Mouse (Mus musculus): ENCODE measurements around the gene Gnb3. TPM values are rescaled to one million over a fixed set of nuclear protein-coding genes. Genes with fewer than 3 reads are reported as not detected.

Gnb3 gene
- 0.29 and 0.68 TPM in 2 replicates for polyA plus RNA-seq (2015; fragmentation: Nextera tagmentation; extraction: Ambion mirVana)

DNA sequence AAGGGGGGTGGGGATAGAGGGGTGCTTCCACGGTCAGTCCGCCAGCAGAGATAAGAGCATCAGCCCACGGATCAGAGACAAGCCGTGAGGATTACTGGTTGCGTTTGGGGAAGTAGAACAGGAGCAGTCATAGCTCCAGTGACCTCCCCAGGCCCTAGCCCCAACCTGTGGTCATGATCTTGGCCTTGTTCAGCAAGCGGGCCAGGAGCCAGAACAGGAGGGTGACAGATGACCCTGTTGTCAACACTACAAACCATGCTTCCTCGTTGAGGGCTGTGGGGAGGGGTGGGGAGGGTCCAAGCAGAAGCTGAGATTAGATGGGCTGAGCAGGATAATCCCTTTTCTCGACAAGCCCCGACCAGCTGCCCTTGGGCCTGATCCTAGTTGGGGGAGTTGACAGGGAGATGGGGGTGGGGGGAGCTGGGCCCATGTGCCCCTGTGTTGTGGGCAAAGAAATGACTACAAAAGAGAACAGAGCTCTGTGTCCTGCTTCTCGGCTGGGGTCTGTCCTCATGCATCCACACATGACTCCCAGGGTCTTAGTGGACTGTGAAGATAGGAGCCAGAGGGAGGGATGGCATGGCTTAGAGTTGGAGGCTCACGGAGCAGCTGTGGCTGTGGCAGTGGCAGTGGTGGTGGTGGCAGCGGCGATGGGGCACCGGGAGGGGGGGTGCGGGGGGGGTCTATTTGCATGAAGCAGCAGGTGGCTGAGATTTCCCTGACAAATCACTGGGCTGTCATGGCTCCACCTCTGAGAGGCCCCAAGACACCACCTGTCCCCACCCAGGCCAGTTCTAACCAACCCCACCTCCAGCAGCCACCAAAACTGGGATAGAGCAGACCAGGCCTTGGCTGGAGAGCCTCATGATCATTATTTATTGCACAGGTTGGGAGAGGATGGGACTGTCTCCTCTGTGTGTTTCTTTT, at the start of gene Gnb3:
TSS of gene Gnb3 (minus strand) at position 35 of the 927 bp plus-strand sequence.
- Histone ChIP-seq H3K9me3 (replicated peaks) (no peaks in the 10 kb centered on the region), H3K27me3 (peaks cover 10% of the 10 kb centered on the region), H3K4me3 (replicated peaks) (no peak within 1 kb of the TSS), H3K9ac (no peak within 1 kb of the TSS), H3K4me1 (replicated peaks) (peaks cover 12% of the 10 kb centered on the region), H3K27ac (replicated peaks) (no peak within 1 kb of the TSS), H3K36me3 (replicated peaks) (peaks cover 3% of the 10 kb centered on the region; the same call in 1 of the 2 replicates), H3K4me2 (no peak within 1 kb of the TSS)
- ATAC-seq (ENCODE audit: insufficient read depth): no peak
- 24% methylated on average over 15 of the region's 15 CpGs for WGBS (ENCODE audit: insufficient replicate concordance)

DNA sequence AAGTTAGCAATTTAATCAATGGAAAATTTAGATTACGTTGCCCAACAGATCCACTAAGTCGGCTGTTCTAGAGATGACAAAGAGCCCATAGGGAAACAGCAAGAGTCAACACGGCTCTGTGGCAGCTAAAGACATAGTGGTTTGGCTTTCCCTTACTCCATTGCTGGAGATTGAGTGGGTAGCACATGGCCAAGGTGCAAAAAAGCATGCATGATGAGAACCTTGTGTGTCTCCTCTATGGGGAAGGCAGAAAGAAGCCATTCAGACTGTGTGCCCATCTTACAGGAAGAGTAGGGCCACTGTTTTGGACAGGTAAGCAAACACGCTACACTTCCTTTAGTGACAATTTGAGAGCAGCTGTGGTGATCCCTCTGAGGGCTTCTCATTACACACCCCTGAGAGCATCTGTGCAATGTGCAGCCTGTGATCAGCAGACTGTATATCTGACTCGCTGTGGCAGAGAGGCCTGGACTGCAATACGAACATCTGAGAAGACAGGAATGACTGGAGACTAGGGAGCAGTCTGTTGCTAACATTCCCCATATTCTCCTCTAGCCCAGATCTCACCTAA, 48.6 kb upstream of the Gnb3 start:
- WGBS (ENCODE audit: insufficient replicate concordance): 71% methylated on average over 6 of the region's 6 CpGs
- Histone ChIP-seq H3K27ac (replicated peaks) (no peak overlapping the region), H3K9me3 (replicated peaks) (no peaks in the 10 kb centered on the region), H3K4me2 (no peak overlapping the region), H3K4me3 (replicated peaks) (no peak overlapping the region), H3K4me1 (replicated peaks) (no peaks in the 10 kb centered on the region), H3K27me3 (no peaks in the 10 kb centered on the region), H3K36me3 (replicated peaks) (no peaks in the 10 kb centered on the region), H3K9ac (no peak overlapping the region)
- ATAC-seq (ENCODE audit: insufficient read depth): no peak

DNA sequence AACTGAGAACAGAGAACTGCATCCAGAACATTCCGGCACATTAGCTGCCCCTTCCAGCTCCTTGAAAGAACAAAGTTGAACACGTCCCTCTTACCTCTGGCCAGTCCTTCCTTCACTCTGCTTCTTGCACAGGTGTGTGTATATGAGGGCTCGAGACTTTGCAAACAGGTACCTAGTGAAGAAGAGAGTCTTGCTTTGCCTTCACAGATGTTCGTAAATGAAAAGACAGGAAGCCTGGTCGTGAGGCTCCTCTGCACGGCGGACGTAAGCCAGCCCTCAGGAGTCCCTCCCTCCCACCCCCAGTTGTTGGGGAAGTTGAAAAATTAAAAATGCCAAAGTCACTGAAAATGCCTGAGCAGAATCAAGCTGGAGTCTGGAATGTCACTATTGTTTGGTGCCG, 47.9 kb upstream of the Gnb3 start, which contains the start of gene Cd4:
TSS of gene Cd4 (minus strand) at position 236 of the 400 bp plus-strand sequence.
- no peaks in the 10 kb centered on the region for H3K36me3 ChIP-seq (replicated peaks)
- no peak within 1 kb of the TSS for H3K27ac ChIP-seq (replicated peaks)
- WGBS (ENCODE audit: insufficient replicate concordance): 51% methylated on average over 9 of the region's 9 CpGs
- H3K4me2 ChIP-seq: no peak within 1 kb of the TSS
- no peaks in the 10 kb centered on the region for H3K4me1 ChIP-seq (replicated peaks)
- no peak for ATAC-seq (ENCODE audit: insufficient read depth)
- H3K9me3 ChIP-seq (replicated peaks): no peaks in the 10 kb centered on the region
- no peak within 1 kb of the TSS for H3K4me3 ChIP-seq (replicated peaks)
- H3K9ac ChIP-seq: no peak within 1 kb of the TSS
- H3K27me3 ChIP-seq: no peaks in the 10 kb centered on the region

DNA sequence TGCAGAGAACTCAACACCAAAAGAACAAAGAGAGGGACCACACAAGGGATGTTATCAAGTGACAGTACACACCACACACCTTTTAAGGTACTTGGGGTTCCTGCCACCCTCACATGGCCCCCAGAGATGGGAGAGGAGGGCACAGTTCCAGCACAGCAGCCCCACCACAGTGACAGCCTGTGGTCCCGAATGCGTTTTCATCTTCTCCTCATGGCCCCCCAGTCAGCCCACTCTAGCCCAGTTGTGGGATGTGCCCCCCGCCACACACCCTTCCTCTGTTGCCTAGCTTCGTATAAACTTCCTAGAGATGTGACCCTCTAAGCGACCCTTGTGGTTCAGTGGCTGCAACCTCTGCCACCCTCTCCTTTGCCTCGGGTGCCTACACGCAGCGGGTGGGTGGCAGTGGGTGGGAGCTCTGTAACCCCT, 45.9 kb upstream of the Gnb3 start:
- H3K4me3 ChIP-seq (replicated peaks): no peak overlapping the region
- no peak for ATAC-seq (ENCODE audit: insufficient read depth)
- no peaks in the 10 kb centered on the region for H3K4me1 ChIP-seq (replicated peaks)
- H3K9ac ChIP-seq: no peak overlapping the region
- no peaks in the 10 kb centered on the region for H3K27me3 ChIP-seq
- no peaks in the 10 kb centered on the region for H3K9me3 ChIP-seq (replicated peaks)
- no peak overlapping the region for H3K27ac ChIP-seq (replicated peaks)
- 57% methylated on average over 8 of the region's 8 CpGs for WGBS (ENCODE audit: insufficient replicate concordance)
- no peaks in the 10 kb centered on the region for H3K36me3 ChIP-seq (replicated peaks)
- no peak overlapping the region for H3K4me2 ChIP-seq

DNA sequence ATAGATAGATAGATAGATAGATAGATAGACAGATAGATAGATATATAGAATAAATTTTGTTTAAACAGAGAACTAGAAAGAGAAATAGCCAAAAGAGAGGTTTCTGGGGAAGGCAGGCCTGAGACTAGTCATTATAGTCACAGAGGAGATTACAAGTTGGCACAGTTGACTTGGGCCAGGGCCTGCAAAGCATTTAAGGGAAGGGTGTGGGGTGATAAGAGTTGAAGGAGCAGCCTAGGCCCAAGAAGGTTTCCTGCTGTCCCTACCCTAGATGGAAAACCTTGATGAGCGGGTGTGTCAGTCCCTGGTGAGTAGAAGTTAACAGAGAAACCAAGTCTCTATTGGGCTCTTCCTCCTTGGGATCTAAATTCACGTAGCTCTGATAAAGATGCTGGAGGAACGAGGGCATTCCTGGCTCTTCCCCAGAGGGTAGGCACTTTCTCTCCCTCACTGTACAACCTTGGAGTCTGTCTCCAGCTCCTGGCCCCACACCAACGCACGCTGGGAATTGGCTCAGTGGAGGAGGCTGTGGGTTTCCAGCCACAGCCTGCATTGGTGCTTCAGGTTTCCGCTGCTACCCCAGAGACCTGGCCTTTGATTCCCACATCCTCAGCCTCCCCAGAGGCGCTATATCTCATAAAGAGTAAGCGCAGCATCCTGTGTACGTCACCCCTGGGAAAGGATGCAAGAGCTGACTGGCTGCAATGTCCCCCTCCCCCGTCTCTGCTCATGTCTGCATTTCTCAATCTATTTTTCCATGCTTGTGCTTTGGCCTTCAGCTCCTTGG, 44.8 kb upstream of the Gnb3 start:
- no peaks in the 10 kb centered on the region for H3K4me1 ChIP-seq (replicated peaks)
- H3K27ac ChIP-seq (replicated peaks): no peak overlapping the region
- H3K27me3 ChIP-seq: peaks cover 5% of the 10 kb centered on the region; the same call in 1 of the 2 replicates
- H3K4me2 ChIP-seq: no peak overlapping the region
- H3K36me3 ChIP-seq (replicated peaks): no peaks in the 10 kb centered on the region
- no peaks in the 10 kb centered on the region for H3K9me3 ChIP-seq (replicated peaks)
- 51% methylated on average over 10 of the region's 10 CpGs for WGBS (ENCODE audit: insufficient replicate concordance)
- no peak overlapping the region for H3K9ac ChIP-seq
- H3K4me3 ChIP-seq (replicated peaks): no peak overlapping the region
- no peak for ATAC-seq (ENCODE audit: insufficient read depth)

DNA sequence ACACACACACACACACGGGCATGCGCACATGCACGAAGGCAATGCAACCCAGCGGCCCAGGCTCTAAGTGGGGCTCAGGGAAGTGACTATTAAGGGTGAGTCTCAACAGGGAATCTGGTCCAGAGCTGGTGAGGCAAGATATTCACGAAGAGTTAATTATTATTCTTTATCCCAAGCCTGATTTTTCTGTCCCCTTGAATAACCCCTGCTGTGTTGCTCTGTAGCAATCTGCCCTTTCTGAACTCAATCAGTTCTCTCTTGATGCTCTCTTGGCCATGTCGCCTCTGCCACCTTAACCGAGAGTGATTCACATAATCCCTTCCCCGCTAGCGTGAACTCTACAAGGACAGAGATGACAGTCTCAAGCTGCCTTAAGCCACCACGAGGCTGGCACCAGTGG, 43.3 kb upstream of the Gnb3 start:
- no peak for ATAC-seq (ENCODE audit: insufficient read depth)
- no peak overlapping the region for H3K4me3 ChIP-seq (replicated peaks)

DNA sequence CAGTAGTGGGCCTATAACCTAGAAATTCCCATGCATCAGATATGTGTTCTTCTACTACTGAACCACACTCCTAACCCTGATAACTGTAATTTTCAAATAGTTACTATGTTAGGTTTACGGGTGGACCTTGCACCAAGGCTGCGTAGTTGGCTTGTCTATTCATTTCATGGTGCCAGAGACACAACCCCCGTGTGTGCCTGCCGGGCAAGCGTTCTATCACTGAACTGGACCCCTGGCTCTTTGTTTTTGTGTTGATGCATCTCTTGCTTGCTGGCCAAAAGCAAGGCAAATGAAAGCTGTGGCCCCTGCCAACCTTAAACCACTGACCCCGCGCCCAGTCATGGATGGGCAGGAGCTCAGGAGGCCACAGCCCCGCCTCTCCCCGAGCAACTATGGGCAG, 41.7 kb upstream of the Gnb3 start:
- Histone ChIP-seq H3K27me3 (peaks cover 6% of the 10 kb centered on the region; the same call in 1 of the 2 replicates), H3K36me3 (replicated peaks) (no peaks in the 10 kb centered on the region), H3K4me2 (no peak overlapping the region), H3K27ac (replicated peaks) (no peak overlapping the region), H3K4me1 (replicated peaks) (no peaks in the 10 kb centered on the region), H3K4me3 (replicated peaks) (no peak overlapping the region), H3K9ac (no peak overlapping the region), H3K9me3 (replicated peaks) (no peaks in the 10 kb centered on the region)
- 78% methylated on average over 9 of the region's 9 CpGs for WGBS (ENCODE audit: insufficient replicate concordance)
- no peak for ATAC-seq (ENCODE audit: insufficient read depth)

More for the DNA sequence above, 43.3 kb upstream of the Gnb3 start:
- H3K9ac ChIP-seq: no peak overlapping the region
- H3K4me2 ChIP-seq: no peak overlapping the region
- H3K36me3 ChIP-seq (replicated peaks): no peaks in the 10 kb centered on the region
- no peaks in the 10 kb centered on the region for H3K4me1 ChIP-seq (replicated peaks)
- H3K27ac ChIP-seq (replicated peaks): no peak overlapping the region
- WGBS (ENCODE audit: insufficient replicate concordance): 67% methylated on average over 10 of the region's 10 CpGs
- no peaks in the 10 kb centered on the region for H3K9me3 ChIP-seq (replicated peaks)
- H3K27me3 ChIP-seq: peaks cover 6% of the 10 kb centered on the region; the same call in 1 of the 2 replicates

DNA sequence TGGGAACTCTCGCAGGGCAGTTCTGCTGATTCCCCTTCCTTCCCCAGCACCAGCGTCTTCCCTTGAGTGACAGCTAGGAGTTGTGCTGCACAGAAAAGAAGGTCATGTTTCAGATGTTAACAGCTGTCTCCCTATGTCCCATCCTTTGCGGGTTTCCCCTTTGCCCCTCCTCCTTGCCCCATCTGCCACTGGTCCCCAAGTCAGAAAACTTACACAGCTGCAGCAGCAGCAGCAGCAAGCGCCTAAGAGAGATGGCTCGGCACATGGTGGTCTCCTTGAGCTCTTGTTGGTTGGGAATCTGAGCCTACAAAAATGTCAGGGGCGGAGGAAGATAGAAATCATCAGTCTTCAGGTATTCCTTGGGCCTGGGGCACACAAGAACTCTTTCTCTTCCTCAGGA, 39.3 kb upstream of the Gnb3 start:
- Histone ChIP-seq H3K9ac (no peak overlapping the region), H3K27me3 (peaks cover 6% of the 10 kb centered on the region; the same call in 1 of the 2 replicates), H3K4me1 (replicated peaks) (no peaks in the 10 kb centered on the region), H3K9me3 (replicated peaks) (no peaks in the 10 kb centered on the region), H3K27ac (replicated peaks) (no peak overlapping the region), H3K4me3 (replicated peaks) (no peak overlapping the region), H3K36me3 (replicated peaks) (no peaks in the 10 kb centered on the region), H3K4me2 (no peak overlapping the region)
- 54% methylated on average over 6 of the region's 6 CpGs for WGBS (ENCODE audit: insufficient replicate concordance)
- ATAC-seq (ENCODE audit: insufficient read depth): no peak

DNA sequence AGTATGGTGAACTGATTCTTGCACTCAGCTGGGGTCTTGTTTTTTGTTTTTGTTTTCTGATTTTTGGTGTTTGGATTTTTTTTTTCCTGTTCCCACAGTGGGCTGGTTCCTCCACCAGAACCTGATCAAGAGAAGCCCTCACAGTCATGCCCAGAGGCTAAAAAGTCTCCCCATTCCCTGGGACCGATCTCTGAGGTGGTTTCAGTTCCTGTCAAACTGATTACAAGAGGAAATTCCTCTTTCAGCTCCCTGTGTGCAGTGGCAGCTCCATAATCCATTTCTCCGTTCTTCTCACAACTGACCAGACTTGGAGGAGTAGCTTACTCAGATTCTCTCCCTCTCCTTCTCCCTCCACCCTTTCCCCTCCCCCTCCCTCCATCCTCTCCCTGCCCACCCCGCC, 34.3 kb upstream of the Gnb3 start:
- H3K9ac ChIP-seq: no peak overlapping the region
- 0 out of 2 replicates have a peak, but pooled peaks cover 2% of the 10 kb centered on the region for H3K27me3 ChIP-seq
- ATAC-seq (ENCODE audit: insufficient read depth): no peak
- no peaks in the 10 kb centered on the region for H3K36me3 ChIP-seq (replicated peaks)
- no peak overlapping the region for H3K4me2 ChIP-seq
- no peaks in the 10 kb centered on the region for H3K9me3 ChIP-seq (replicated peaks)
- no peak overlapping the region for H3K27ac ChIP-seq (replicated peaks)
- H3K4me3 ChIP-seq (replicated peaks): no peak overlapping the region
- 12% methylated on average over 2 of the region's 3 CpGs for WGBS (ENCODE audit: insufficient replicate concordance)
- H3K4me1 ChIP-seq (replicated peaks): no peaks in the 10 kb centered on the region

DNA sequence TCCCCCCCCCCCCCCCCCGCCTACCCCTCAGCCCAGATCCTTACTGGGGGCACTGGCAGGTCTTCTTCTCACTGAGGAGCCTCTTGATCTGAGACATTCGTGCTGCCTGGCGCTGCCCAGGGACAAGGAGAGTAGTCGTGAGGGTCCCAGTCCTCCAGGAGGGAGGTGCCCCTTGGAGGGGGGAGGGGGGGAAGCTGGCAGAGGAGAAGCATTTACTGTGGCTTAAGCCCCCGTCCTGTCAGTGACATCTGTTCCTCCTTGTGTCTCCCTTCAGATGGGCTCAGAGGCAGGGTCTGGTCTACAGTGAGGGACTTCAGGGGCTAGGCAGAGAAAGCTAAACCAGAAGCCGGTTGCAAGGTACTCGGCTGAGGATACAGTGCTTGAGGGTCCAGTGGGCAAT, 26.5 kb upstream of the Gnb3 start:
- ATAC-seq (ENCODE audit: insufficient read depth): no peak
- WGBS (ENCODE audit: insufficient replicate concordance): 53% methylated on average over 6 of the region's 7 CpGs
- H3K27me3 ChIP-seq: peaks cover 58% of the 10 kb centered on the region

More for the DNA sequence above, 26.5 kb upstream of the Gnb3 start:
- Histone ChIP-seq H3K9ac (no peak overlapping the region), H3K36me3 (replicated peaks) (no peaks in the 10 kb centered on the region), H3K4me3 (replicated peaks) (no peak overlapping the region), H3K27ac (replicated peaks) (no peak overlapping the region), H3K4me1 (replicated peaks) (0 out of 2 replicates have a peak, but pooled peaks cover 5% of the 10 kb centered on the region), H3K9me3 (replicated peaks) (no peaks in the 10 kb centered on the region), H3K4me2 (no peak overlapping the region)

Data from liver, embryonic 15.5 days (tissue).